Mouse (Mus musculus): ENCODE results near the gene Insl5.

Insl5 gene

GRCm38 (mm10) chr4:103026621-103027020 is at the start of gene Insl5:
Gene Insl5 (minus strand): TSS chr4:103026842.
- no peak for DNase-seq (ENCODE audit: extremely low read depth, low read depth)

GRCm38 (mm10) chr4:103070631-103071030 is 44.0 kb upstream of the Insl5 start:
- DNase-seq (ENCODE audit: extremely low read depth, low read depth), result no peak

- no peak for DNase-seq (ENCODE audit: extremely low read depth, low read depth)
Observed at GRCm38 (mm10) chr4:103067906-103068655, 41.4 kb upstream of the Insl5 start.

GRCm38 (mm10) chr4:103064976-103065375 is 38.3 kb upstream of the Insl5 start:
- DNase-seq (ENCODE audit: extremely low read depth, low read depth), result no peak

GRCm38 (mm10) chr4:103064421-103064820 is 37.8 kb upstream of the Insl5 start:
- no peak for DNase-seq (ENCODE audit: extremely low read depth, low read depth)

GRCm38 (mm10) chr4:103056909-103057308 is 30.3 kb upstream of the Insl5 start:
- DNase-seq (ENCODE audit: extremely low read depth, low read depth), result no peak

- DNase-seq (ENCODE audit: extremely low read depth, low read depth), result no peak
Observed at GRCm38 (mm10) chr4:103048046-103048445, 21.4 kb upstream of the Insl5 start.

GRCm38 (mm10) chr4:103042997-103043396 is 16.4 kb upstream of the Insl5 start:
- no peak for DNase-seq (ENCODE audit: extremely low read depth, low read depth)

GRCm38 (mm10) chr4:103039838-103040191 is 13.2 kb upstream of the Insl5 start:
- DNase-seq (ENCODE audit: extremely low read depth, low read depth), result no peak

- no peak for DNase-seq (ENCODE audit: extremely low read depth, low read depth)
Observed at GRCm38 (mm10) chr4:103039103-103039837, 12.6 kb upstream of the Insl5 start.

GRCm38 (mm10) chr4:103028177-103029088 is 1.8 kb upstream of the Insl5 start:
- no peak for DNase-seq (ENCODE audit: extremely low read depth, low read depth)

GRCm38 (mm10) chr4:103027745-103028144 is 1.1 kb upstream of the Insl5 start:
- DNase-seq (ENCODE audit: extremely low read depth, low read depth), result no peak

GRCm38 (mm10) chr4:103013490-103013889 is 13.2 kb downstream of the Insl5 start:
- no peak for DNase-seq (ENCODE audit: extremely low read depth, low read depth)

- no peak for DNase-seq (ENCODE audit: extremely low read depth, low read depth)
Observed at GRCm38 (mm10) chr4:103011823-103012222, 14.8 kb downstream of the Insl5 start.

GRCm38 (mm10) chr4:103010734-103011133 is 15.9 kb downstream of the Insl5 start:
- DNase-seq (ENCODE audit: extremely low read depth, low read depth), result no peak

GRCm38 (mm10) chr4:103006943-103007418 is 19.7 kb downstream of the Insl5 start:
- no peak for DNase-seq (ENCODE audit: extremely low read depth, low read depth)

- DNase-seq (ENCODE audit: extremely low read depth, low read depth), result no peak
Observed at GRCm38 (mm10) chr4:103006266-103006665, 20.4 kb downstream of the Insl5 start.

GRCm38 (mm10) chr4:103005190-103005945 is 21.3 kb downstream of the Insl5 start:
- no peak for DNase-seq (ENCODE audit: extremely low read depth, low read depth)

- no peak for DNase-seq (ENCODE audit: extremely low read depth, low read depth)
Observed at GRCm38 (mm10) chr4:103004681-103005080, 22.0 kb downstream of the Insl5 start.

- no peak for DNase-seq (ENCODE audit: extremely low read depth, low read depth)
Observed at GRCm38 (mm10) chr4:102991685-102992084, 35.0 kb downstream of the Insl5 start.
